Mouse (Mus musculus) liver, embryonic 12.5 days (tissue): ENCODE results near the gene Inpp4b. TPM values are rescaled to one million over a fixed set of nuclear protein-coding genes. Genes with fewer than 3 reads are reported as not detected.
A peak's percentile ranks its signal among the peaks of the same experiment; 100 is the strongest.

ENCODE experiments used
- ATAC-seq: fragments of 200-750 bp; cut with Nextera tagmentation; 2 replicates; pipeline ENCODE4 v1.8.0; 2017; ENCODE audit warnings: moderate number of reproducible peaks, mild to moderate bottlenecking, moderate library complexity
- H3K27ac ChIP-seq: fragments of 300-500 bp; sonication (generic); 2 replicates; pipeline ENCODE4 v1.5.1; 2016; ENCODE audit warnings: mild to moderate bottlenecking
- H3K27me3 ChIP-seq: fragments of 300-500 bp; sonication (generic); replicated peaks from 2 replicates; pipeline ENCODE4 v1.6.1; 2016; ENCODE audit warnings: mild to moderate bottlenecking, moderate library complexity
- H3K36me3 ChIP-seq: fragments of 300-500 bp; sonication (generic); 2 replicates; pipeline ENCODE4 v1.6.1; 2016; ENCODE audit warnings: mild to moderate bottlenecking, moderate library complexity
- H3K4me1 ChIP-seq: fragments of 300-500 bp; sonication (generic); 2 replicates; pipeline ENCODE4 v1.6.1; 2016
- H3K4me2 ChIP-seq: fragments of 300-500 bp; sonication (generic); 2 replicates; pipeline ENCODE4 v1.6.1; 2016; ENCODE audit warnings: mild to moderate bottlenecking, moderate library complexity
- H3K4me3 ChIP-seq: fragments of 300-500 bp; sonication (generic); 2 replicates; pipeline ENCODE4 v1.5.1; 2016; ENCODE audit warnings: mild to moderate bottlenecking, moderate library complexity
- H3K9ac ChIP-seq: fragments of 300-500 bp; sonication (generic); 2 replicates; pipeline ENCODE4 v1.6.1; 2016; ENCODE audit warnings: mild to moderate bottlenecking, moderate library complexity
- H3K9me3 ChIP-seq: fragments of 300-500 bp; sonication (generic); replicated peaks from 2 replicates; pipeline ENCODE4 v1.6.1; 2016; ENCODE audit warnings: mild to moderate bottlenecking, moderate library complexity
- WGBS: fragments of 180-500 bp; shearing (Covaris S2); methylation state at CpG from one replicate; pipeline ENCODE4 v1.1.7; 2016; ENCODE audit not compliant: insufficient replicate concordance; 5-methylcytosine and 5-hydroxymethylcytosine counted together
- polyA plus RNA-seq: library from polyadenylated mRNA; unstranded; fragments of >200 nt; fragmentation: Nextera tagmentation; extraction: Ambion mirVana; gene quantifications from 2 replicates; pipeline ENCODE4 v1.2.1, GENCODE M21; 2016

Gene Inpp4b
- polyA plus RNA-seq, 1 experiment from 2014 or later = 2.5 TPM

DNA sequence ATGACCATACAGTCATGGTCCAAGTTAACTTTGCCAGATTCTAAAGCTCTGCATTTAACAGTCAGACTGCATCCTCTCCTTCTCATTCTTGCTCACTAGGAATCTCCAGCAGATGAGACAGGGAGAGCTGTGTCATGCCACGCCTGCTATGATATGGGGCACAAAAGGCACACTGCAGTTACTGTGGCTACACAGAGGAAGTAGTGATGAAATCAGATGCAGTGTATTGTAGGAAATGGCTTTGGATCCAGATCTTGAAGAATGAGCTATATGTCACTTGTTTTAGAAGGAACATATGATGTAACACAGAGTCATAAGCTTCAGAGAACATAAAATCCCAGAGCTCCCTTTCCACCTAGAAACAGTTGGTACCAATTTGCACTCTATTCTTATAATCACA lies 408.8 kb downstream of the Inpp4b start:
- Histone ChIP-seq H3K4me1 (no peaks in the 10 kb centered on the region), H3K36me3 (no peaks in the 10 kb centered on the region), H3K4me2 (no peak overlapping the region), H3K9ac (no peak overlapping the region), H3K9me3 (no peaks in the 10 kb centered on the region), H3K4me3 (no peak overlapping the region), H3K27ac (no peak overlapping the region), H3K27me3 (no peaks in the 10 kb centered on the region)
- WGBS = 35% methylated on average over 1 of the region's 1 CpGs
- ATAC-seq = no peak

DNA sequence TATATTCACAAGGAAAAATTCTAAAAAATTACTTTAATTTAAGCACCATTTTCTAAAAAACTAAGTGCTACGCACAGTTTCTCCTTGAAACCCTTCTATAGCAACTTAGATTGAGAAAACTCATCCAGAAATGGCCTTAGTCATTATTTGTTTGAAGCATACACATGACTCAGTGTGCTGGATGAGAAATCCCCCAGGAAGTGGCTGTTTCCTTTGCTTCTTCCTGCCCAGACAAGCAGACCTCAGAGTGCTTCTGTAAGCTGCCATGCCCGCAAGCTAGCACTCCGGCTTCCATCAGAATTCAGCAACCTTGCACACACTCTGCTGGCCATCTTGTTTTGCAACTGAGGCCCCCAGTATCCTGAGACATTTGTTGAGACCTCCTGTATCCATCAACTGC lies 414.3 kb downstream of the Inpp4b start:
- ATAC-seq = no peak
- Histone ChIP-seq H3K27ac (no peak overlapping the region), H3K9me3 (no peaks in the 10 kb centered on the region), H3K9ac (no peak overlapping the region), H3K4me1 (0 out of 2 replicates have a peak, but pooled peaks cover 2% of the 10 kb centered on the region), H3K4me2 (no peak overlapping the region), H3K27me3 (no peaks in the 10 kb centered on the region), H3K36me3 (no peaks in the 10 kb centered on the region), H3K4me3 (no peak overlapping the region)
- 50% methylated on average over 3 of the region's 3 CpGs for WGBS

DNA sequence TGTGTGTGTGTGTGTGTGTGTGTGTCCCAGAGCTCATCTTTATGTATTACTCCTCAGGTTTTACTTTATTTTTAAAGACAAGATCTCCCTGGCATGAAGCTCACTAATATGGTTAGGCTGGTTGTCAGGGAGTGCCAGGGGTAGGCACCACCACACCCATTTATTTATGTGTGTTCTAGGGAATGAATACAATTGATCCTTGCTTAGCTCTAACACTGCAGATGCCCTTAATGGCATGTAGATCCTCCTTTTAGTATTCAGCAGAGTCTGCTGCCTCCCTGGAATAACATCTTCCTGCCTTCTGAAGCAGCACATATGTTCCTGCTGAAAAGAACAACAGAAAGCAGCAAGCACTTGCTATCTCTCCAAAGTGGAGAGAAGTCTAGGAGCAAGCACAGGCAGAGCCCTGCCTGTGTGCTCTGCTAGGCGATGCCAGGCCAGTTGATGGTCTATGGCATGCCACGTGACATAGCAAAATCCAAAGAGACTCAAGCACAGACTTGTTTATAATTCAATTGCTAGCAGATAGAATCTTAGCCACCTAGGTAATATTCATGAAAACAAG lies 415.3 kb downstream of the Inpp4b start:
- Histone ChIP-seq H3K36me3 (no peaks in the 10 kb centered on the region), H3K27ac (no peak overlapping the region), H3K9ac (no peak overlapping the region), H3K4me1 (0 out of 2 replicates have a peak, but pooled peaks cover 2% of the 10 kb centered on the region), H3K27me3 (no peaks in the 10 kb centered on the region), H3K4me3 (no peak overlapping the region), H3K4me2 (no peak overlapping the region), H3K9me3 (no peaks in the 10 kb centered on the region)
- ATAC-seq = no peak
- 73% methylated on average over 2 of the region's 2 CpGs for WGBS

DNA sequence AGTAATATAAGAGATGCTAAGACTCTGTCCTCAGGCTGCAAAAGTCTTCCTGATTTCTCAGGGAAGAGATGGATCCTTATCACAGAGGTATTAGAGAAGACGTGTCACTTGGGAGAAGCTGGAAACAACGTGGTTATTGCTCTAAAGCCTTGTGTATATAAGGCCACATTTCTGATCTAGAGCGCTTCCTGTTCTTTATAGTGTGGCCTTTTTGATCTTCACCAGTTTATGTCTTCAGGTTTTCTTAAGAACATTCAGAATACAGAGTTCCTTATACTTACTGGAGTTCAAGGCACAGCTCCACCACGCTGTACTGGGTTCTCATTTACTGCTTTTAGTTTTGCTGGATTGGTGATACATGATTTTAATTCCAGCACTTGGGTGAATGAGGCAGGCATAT lies 419.1 kb downstream of the Inpp4b start:
- no peak for ATAC-seq
- Histone ChIP-seq H3K9ac (no peak overlapping the region), H3K27ac (no peak overlapping the region), H3K27me3 (no peaks in the 10 kb centered on the region), H3K36me3 (no peaks in the 10 kb centered on the region), H3K9me3 (no peaks in the 10 kb centered on the region), H3K4me1 (peaks cover 12% of the 10 kb centered on the region), H3K4me3 (no peak overlapping the region), H3K4me2 (no peak overlapping the region)
- WGBS = 62% methylated on average over 4 of the region's 4 CpGs

DNA sequence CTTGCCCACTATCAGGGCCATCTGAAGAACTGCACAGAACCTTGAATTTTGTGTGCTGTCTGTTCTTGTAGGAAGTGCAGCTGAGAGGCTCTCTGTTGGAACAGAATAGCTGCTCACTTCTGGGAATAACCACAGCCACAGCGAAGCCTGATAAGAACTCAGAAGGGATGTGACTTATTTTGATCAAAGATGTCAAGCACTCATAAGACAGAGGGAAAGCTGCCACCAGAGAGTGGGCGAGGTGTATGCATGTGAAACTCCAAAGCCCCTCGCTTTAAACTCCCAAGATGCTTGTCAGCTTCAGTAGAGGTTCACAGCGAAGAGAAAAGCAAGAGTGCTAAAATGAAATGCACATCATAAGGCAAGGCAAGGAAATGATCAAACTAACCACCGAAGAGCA lies 423.7 kb downstream of the Inpp4b start:
- Histone ChIP-seq H3K4me3 (no peak overlapping the region), H3K27ac (no peak overlapping the region), H3K4me2 (no peak overlapping the region), H3K27me3 (no peaks in the 10 kb centered on the region), H3K9ac (no peak overlapping the region), H3K4me1 (peaks cover 39% of the 10 kb centered on the region), H3K36me3 (no peaks in the 10 kb centered on the region), H3K9me3 (no peaks in the 10 kb centered on the region)
- 22% methylated on average over 5 of the region's 5 CpGs for WGBS
- peak; percentile 73 for ATAC-seq

DNA sequence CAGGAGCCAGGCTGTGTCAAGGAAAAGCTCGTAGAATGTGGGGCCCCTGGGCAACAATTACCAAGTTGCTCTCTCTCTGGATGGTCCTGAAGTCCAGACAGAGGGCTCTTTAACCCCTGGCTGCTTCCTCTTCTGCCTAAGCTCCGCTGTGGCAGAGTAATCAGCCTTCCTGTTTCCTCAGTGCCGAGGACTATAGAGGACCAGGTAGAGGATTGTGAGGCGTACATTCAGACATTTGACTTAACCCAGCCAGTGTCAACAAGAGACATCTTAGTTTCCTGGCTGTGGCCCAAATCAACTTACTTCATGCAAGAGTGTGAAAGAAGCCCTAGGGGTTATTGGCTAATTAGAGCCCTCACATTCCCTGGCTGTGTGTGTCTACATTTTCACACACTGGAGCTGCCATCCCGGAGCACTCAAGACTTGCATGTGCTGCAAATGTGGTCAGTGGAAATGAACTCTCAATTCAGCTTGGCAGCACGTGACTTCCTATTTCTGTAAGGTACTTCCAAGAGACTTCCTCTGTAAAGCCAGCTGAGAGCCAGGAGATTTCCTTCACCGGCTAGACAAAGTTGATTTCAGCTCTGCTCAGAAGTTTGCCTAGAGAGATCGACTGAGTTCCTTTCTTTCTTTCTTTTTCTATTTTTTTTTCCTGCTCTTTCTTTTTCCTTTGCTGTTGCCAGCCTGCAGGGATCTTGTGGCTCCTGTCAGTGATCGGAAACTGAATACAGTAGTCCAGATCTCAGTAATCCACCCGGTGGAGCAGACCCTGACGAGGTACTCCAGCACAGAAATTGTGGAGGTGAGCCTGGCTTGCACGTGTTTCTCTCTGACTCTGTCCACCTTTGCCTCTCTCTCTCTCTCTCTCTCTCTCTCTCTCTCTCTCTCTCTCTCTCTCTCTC lies 425.3 kb downstream of the Inpp4b start:
- peak overlapping the region; percentile 29 for H3K9ac ChIP-seq
- WGBS = 6% methylated on average over 12 of the region's 12 CpGs

DNA sequence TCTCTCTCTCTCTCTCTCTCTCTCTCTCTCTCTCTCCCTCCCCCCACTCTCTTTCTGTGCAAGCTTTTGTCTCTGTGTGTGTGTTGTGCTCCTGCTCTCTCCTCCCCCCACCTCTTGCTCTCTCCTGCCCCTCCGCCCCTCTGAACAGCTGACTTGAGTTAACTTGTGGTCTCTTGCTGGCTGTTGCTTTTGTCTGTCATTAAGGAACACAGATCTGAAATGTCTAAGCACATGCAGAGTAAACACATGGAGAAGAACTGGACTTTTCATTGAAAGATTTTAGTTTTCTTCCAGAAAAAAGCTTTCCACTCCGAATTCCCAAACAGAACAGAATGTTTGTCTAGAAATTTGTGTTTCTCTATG lies 425.9 kb downstream of the Inpp4b start:
- ATAC-seq = no peak
- peak overlapping the region; percentile 35 for H3K4me3 ChIP-seq

More for the DNA sequence above, 425.3 kb downstream of the Inpp4b start:
- Histone ChIP-seq H3K4me1 (peaks cover 42% of the 10 kb centered on the region), H3K4me2 (peak overlapping the region; percentile 53), H3K4me3 (peak overlapping the region; percentile 35), H3K36me3 (no peaks in the 10 kb centered on the region), H3K27me3 (no peaks in the 10 kb centered on the region), H3K27ac (peak overlapping the region; percentile 69), H3K9me3 (no peaks in the 10 kb centered on the region)
- ATAC-seq = peak; percentile 63

DNA sequence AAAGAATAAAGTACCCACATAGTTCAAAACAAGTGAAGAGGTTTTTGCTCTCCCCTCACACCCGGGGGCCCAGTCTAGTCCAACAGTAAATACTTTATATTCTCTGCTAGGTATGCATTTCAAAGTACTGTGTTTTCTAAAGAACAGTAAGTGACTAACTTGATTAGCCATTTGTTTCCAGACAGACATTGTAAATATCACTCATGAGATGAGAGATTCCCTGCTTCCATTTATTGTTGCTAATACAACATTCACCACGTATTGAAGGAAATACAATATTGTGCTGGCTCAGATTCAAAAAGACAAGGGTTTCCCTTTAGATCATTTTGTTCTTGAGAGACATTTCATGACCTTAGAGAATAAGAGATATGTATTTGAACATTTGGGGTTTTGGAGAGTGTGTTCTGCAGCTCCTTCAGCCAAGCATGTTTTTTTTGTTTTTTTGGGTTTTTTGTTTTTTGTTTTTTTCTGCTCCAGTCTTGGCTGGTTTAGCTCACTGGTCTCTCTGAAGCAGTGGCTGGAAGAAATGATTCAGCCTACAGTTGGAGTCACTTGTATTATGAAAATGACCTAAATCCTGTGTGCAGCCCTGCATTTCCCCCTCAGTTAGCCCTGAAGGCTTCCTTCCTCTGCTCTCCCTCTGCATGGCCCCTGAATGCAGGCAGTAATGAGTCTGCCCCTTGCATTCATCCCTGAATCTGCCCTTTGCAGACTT lies 426.5 kb downstream of the Inpp4b start:
- Histone ChIP-seq H3K27ac (no peak overlapping the region), H3K9ac (no peak overlapping the region)

More for the DNA sequence above, 425.9 kb downstream of the Inpp4b start:
- Histone ChIP-seq H3K9me3 (no peaks in the 10 kb centered on the region), H3K27ac (0 out of 2 replicates have a peak overlapping the region, but pooled peaks have one; percentile 25), H3K36me3 (no peaks in the 10 kb centered on the region), H3K4me2 (peak overlapping the region; percentile 53), H3K9ac (peak overlapping the region; percentile 29; the same call in 1 of the 2 replicates), H3K27me3 (no peaks in the 10 kb centered on the region), H3K4me1 (peaks cover 49% of the 10 kb centered on the region)
- WGBS = 48% methylated on average over 2 of the region's 2 CpGs

DNA sequence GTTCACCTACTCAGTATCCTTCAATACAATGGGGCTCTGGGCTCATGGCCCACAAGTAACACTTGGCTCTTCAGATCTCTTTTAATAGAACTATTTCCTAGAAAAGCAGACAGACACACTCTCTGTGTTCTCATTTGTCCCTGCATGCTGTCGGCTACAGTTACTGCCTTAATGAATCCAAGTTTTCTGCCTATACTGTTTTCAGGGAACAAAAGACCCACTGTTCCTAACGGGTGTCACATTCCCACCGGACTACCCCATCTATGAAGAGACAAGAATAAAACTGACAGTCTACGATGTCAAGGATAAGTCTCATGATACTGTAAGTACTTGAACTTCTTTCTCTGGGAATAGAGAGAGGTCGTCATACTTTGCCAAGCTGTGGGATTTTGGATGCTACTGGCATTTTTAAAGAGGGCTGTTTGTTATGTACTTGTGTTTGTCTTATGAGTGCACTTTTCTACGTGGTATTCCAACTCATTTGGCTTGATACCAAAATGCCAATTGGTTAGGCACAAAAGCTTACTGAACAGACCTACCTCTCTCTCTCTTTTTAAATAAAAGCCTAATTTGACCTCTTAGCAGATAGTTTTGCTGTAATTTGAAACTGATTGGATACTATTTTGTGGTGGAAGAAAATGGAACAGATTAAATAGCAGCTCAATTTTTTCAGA lies 428.4 kb downstream of the Inpp4b start:
- Histone ChIP-seq H3K9me3 (no peaks in the 10 kb centered on the region), H3K27ac (no peak overlapping the region), H3K36me3 (no peaks in the 10 kb centered on the region), H3K4me1 (peaks cover 65% of the 10 kb centered on the region), H3K27me3 (no peaks in the 10 kb centered on the region), H3K4me2 (no peak overlapping the region), H3K4me3 (no peak overlapping the region), H3K9ac (no peak overlapping the region)
- no peak for ATAC-seq
- WGBS = 79% methylated on average over 6 of the region's 6 CpGs

More for the DNA sequence above, 426.5 kb downstream of the Inpp4b start:
- peak overlapping the region; percentile 53; the same call in 1 of the 2 replicates for H3K4me2 ChIP-seq
- ATAC-seq = no peak
- no peaks in the 10 kb centered on the region for H3K27me3 ChIP-seq
- H3K4me3 ChIP-seq = no peak overlapping the region
- 55% methylated on average over 2 of the region's 2 CpGs for WGBS
- peaks cover 55% of the 10 kb centered on the region for H3K4me1 ChIP-seq
- no peaks in the 10 kb centered on the region for H3K9me3 ChIP-seq
- no peaks in the 10 kb centered on the region for H3K36me3 ChIP-seq

DNA sequence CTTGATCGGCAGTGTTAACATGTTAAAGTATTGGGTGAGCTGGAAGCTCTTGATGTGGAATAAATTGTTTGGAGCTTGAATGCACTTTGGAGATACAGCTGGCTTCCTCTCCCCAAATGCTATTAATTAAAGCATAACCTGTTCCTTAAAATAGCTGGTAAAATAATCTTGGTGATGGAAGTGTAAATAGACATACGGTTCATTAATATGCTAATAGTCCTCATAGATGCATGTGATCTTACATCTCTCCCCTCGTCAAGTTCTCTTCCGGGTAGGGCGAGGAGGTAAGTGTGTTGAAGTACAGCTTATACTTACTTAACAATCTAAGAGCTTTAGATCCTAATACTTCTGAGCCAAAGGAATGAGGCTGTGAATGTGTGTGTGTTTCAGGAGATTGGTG lies 430.5 kb downstream of the Inpp4b start:
- Histone ChIP-seq H3K4me3 (no peak overlapping the region), H3K4me1 (peaks cover 52% of the 10 kb centered on the region), H3K4me2 (no peak overlapping the region), H3K27ac (no peak overlapping the region), H3K9me3 (no peaks in the 10 kb centered on the region), H3K27me3 (no peaks in the 10 kb centered on the region), H3K9ac (no peak overlapping the region), H3K36me3 (no peaks in the 10 kb centered on the region)
- no peak for ATAC-seq
- WGBS = 71% methylated on average over 5 of the region's 5 CpGs

DNA sequence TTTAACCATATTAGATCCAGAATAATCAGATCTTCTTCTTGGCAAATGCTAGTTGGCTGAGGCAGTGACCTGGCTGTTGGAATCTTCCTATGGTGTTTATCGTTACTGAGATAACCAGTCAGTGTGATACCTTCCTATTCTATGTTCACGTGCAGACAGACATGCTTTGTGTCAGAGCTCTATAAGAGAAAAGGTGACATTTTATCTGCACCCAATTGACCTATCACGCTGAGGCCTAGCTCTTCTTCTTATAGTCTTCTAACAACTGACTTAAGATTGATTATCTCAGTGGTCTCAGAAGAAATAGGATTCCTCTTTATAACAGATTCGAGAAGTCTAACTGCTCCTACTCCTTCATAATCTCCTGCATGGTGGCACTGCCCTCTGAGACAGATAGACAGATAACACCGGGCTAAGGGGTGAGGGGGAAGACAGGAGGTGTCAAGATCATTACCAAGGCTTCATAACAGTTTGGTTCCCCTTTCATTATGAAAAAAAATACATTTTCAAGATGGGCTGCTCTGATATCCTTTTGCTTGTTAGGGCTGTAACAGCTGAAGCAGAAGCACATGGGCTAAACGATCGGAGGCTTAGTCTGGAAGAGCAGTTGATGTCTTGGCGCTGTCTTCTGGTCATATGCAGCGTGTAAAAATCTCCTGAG lies 431.1 kb downstream of the Inpp4b start:
- no peaks in the 10 kb centered on the region for H3K36me3 ChIP-seq
- H3K9me3 ChIP-seq = no peaks in the 10 kb centered on the region
- peaks cover 47% of the 10 kb centered on the region for H3K4me1 ChIP-seq
- H3K27me3 ChIP-seq = no peaks in the 10 kb centered on the region
- H3K4me3 ChIP-seq = peak overlapping the region; percentile 18; the same call in 1 of the 2 replicates
- peak overlapping the region; percentile 71 for H3K27ac ChIP-seq
- peak overlapping the region; percentile 56 for H3K4me2 ChIP-seq
- ATAC-seq = peak; percentile 75
- H3K9ac ChIP-seq = no peak overlapping the region
- WGBS = 23% methylated on average over 9 of the region's 9 CpGs
